Mouse (Mus musculus) adrenal gland, postnatal 14 days (tissue): ENCODE measurements around the gene Smarcc1. TPM values are rescaled to one million over a fixed set of nuclear protein-coding genes. Genes with fewer than 3 reads are reported as not detected.
"Not testable (repeated sequence)": the region's sequence is repeated elsewhere in the genome, so short reads cannot be mapped to it uniquely, and the experiment has no call there.

ENCODE experiments used
- DNase-seq: peaks from one replicate; pipeline ENCODE4 v3.0.0; 2021; ENCODE audit warnings: mixed read lengths
- total RNA-seq: library from RNA; stranded (reverse); gene quantifications from 2 replicates; pipeline ENCODE4 v1.2.3, GENCODE M21; 2021

The Smarcc1 gene
- total RNA-seq, 1 experiment from 2014 or later, result 55.9 TPM

GRCm38 (mm10) chr9:110131525-110132197, 14.2 kb downstream of the Smarcc1 start:
- DNase-seq, result peak; percentile 100

- peak; percentile 70 for DNase-seq
These were observed 14.7 kb downstream of the Smarcc1 start for GRCm38 (mm10) chr9:110132201-110132605.

GRCm38 (mm10) chr9:110132921-110133320, 15.4 kb downstream of the Smarcc1 start:
- no peak for DNase-seq

DNA sequence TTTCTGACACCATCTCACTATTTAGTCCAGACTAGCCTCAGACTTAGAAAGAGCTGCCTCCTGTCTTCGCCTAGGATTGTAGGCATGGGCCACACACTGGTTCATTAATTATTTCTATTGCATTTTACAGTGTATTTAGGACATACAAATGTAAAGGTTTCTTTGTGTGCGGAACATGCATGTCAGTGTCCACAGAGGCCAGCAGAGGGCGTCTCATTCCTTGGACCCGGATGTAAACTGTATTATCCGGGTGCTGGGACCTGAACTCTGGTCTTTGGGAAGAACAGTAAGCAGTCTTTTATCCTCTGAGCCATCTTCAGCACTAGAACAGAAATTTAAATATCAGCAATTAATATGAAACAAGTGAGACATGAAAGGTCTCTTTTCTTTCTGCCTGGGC, 16.7 kb downstream of the Smarcc1 start:
- DNase-seq, result no peak

DNA sequence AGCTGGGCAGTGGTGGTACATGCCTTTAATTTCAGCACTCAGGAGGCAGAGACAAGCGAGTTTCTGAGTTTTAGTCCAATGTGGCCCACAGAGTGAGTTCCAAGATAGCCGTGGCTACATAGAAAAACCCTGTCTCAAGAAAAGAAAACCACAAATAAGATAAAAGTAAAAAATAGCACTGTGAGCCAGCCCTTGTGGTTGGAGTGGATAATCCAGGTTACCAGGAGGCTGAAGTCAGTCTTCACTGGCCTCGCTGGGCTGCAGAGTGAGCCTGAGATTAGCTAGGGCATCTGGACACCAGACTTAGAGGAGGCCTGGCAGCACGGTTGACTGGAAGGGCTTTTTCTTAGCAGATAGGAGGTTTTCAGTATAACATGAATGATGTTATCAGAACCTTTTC, 21.6 kb downstream of the Smarcc1 start:
- DNase-seq, result no peak

DNA sequence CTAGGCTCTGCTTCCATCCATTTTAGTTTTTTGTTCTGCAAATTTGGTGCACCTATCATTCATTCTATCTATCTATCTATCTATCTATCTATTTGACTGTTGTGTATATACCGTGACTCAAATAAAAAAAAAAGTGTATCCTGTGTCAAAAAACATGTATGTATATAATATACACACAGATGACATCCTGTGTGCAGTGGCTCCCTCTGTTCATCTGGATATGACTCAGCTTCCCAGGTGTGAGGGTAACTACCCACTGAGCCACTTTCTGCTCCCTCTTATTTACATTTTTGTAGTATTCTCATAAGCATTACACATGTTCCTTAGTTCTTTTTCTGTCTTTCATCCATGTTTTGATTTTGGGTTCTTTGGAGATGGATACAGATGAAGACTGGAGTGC, 24.6 kb downstream of the Smarcc1 start:
- no peak for DNase-seq

- no peak for DNase-seq
These were observed 31.1 kb downstream of the Smarcc1 start for GRCm38 (mm10) chr9:110148598-110148997.

GRCm38 (mm10) chr9:110159036-110159435, 41.5 kb downstream of the Smarcc1 start:
- DNase-seq, result peak; percentile 75

- DNase-seq, result not testable (repeated sequence)
These were observed 43.0 kb downstream of the Smarcc1 start for GRCm38 (mm10) chr9:110160486-110160885.

DNA sequence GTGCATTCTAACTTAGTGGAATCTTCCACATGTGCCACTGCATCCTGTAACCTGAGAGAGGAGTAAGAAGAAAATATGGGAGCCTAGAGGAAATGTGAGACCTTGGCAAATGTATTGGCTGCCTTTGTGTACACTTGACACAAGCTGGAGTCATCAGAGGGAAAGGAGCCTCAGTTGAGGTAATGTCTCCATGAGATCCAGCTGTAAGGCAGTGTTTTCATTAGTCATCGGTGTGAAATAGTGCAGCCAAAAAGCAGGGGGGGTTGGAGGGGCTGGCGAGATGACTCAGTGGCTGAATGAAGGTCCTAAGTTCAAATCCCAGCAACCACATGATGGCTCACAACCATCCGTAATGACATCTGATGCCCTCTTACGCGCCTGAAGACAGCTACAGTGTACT, 44.9 kb downstream of the Smarcc1 start:
- DNase-seq, result peak; percentile 50

DNA sequence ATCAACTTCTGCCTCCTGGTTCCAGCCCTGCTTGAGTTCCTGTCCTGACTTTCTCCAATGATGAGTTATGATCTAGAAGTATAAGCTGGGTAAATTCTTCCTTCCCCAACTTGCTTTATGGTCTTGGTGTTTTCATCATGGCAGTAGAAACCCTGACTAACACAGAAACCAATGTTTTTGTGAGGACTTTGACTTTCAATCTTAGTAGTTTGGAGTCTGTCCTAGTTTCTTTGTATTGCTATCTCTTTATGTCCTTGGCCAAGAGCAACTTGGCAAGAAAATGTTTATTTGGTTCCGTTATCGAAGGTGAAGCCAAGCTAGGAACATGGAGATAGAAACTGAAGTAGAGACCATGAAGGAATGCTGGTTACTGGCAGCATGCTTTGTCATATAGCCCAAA, 45.6 kb downstream of the Smarcc1 start:
- DNase-seq, result no peak

DNA sequence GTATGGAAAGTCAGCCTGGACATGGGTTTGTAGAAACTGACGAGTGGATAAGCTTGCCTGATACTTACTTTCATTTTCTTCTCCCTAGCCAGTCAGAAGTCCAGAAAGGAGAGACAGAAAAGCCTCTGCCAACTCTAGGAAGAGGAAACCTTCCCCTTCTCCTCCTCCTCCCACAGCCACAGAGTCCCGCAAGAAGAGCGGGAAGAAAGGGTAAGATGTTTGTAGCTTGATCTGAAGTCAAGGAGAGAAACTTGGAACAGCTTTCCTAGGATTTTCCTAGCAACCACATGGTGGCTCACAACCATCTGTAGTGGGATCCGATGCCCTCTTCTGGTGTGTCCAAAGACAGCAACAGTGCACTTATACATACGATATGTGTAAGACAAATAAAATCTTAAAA, 53.4 kb downstream of the Smarcc1 start:
- no peak for DNase-seq

DNA sequence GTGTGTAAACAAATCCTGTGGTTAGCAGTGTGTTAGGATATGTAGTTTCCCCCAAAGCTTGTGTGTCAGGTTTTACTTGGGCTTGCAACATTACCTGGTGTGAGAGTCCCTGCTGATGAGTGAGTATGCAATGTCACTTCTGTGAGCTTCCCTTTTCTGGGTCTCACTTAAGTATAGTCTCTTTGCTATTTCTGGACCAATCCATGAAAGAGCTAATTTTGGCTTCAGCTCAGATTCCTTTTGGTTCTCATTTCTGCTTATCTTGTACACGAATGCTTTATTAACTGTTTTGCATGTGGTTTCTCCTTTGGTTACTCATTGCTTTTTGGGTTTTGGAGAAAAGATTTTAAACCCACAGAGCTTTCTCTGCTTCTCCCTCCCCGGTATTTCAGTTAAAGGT, 82.4 kb downstream of the Smarcc1 start:
- DNase-seq, result no peak

- no peak for DNase-seq
These were observed 88.3 kb downstream of the Smarcc1 start for GRCm38 (mm10) chr9:110205526-110206404.

DNA sequence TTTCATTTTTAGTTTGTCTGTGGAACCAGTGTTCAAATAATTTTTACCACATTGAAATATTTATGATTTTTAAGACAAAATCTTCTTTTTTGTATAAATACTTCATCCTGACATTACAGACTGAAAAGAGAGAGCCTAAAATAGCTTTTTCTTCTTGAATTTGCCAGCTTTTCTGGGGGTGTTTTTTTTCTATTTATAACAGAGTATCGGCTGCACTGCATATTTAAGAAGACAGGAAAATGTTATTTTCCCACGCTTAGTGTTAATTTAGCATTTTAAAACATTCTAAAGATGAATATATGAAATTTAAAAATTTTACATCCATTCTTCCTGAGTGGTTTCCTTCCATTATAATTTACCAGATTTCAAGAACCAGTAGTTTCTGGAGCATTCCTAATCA, 88.9 kb downstream of the Smarcc1 start:
- DNase-seq, result no peak

- no peak for DNase-seq
These were observed 90.8 kb downstream of the Smarcc1 start for GRCm38 (mm10) chr9:110208265-110208664.

- DNase-seq, result no peak
These were observed 91.5 kb downstream of the Smarcc1 start for GRCm38 (mm10) chr9:110208967-110209366.

DNA sequence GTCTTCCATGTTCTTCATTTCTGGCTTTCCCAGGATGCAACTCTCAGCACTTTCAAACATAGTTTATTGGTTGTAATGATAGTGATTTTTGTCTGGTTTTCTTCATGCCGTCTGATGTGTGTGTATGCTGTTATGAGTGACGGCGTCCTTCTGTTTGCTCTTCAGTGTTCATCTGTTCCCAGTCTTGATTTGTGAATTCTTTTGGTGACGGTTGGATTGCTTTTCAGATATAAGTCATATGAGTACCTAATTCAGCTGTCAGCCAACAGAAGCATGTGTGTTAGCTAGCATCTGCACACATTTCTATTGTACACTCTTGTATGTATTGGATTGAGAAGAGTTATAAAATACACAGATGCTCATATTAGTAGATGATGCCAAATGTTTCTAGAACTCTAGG, 106.8 kb downstream of the Smarcc1 start:
- no peak for DNase-seq

DNA sequence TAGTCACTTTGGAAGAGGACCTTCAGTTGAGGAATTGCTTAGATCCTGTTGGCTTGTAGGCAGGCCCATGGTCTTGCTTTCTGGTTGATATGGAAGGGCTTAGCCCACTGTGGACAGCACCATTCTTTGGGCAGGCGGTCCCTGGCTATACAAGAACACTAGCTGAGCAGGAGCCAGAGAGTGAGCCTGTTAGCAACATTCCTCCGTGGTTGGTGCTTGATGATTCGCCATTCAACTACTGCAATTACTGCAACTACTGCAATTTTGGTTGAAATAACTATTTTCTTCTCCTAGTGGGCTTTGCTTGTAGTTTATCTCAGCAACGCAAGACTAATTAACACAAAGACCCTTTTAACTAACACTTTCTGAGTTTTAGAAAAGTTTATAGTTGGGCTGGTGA, 108.7 kb downstream of the Smarcc1 start:
- DNase-seq, result no peak

DNA sequence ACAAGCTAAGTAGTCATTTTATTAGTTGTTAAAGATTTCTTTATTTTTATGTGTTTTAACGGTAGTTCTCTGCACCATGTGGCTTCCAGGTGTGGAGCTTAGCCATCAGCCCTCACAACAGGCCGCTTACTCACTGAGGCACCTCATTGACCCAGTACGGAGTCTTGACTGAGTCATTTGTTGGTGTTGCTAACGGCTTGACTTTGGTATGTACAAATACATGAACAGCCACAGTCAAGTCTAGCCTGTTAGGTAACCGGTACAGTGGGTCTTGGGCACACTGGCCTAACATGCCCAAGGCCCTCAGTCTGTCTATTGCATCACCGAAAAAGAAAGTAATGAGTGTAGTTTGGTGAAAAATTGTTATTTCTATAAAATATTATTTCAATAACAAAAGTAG, 111.2 kb downstream of the Smarcc1 start:
- DNase-seq, result no peak

DNA sequence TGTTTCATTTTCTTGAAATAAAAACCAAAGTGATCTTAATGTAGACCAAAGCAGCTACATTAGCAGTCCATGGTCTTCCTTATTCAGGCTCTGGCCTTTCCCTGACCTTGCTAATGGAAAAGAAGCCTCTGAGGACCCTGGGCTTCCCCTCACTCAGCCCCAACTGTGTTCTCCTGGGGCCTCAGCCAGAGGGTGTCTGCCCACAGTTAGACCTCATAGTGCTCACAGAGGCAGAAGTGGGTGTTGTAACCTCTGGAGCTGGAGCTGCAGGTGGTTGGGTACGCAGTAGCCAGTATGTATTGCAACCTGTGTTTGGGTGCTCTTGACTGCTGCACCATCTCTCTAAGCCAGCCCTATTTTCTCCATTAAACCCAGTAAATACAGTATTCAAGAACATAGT, 111.6 kb downstream of the Smarcc1 start:
- no peak for DNase-seq

- no peak for DNase-seq
These were observed 112.2 kb downstream of the Smarcc1 start for GRCm38 (mm10) chr9:110229566-110230248.
